Mouse (Mus musculus) forebrain, embryonic 13.5 days (tissue): ENCODE measurements around the gene Evc2. TPM values are rescaled to one million over a fixed set of nuclear protein-coding genes. Genes with fewer than 3 reads are reported as not detected.

Experiments used
- ATAC-seq: fragments of 200-750 bp; cut with Nextera tagmentation; 2 replicates; pipeline ENCODE4 v1.8.0; 2017
- H3K27ac ChIP-seq: fragments of 300-500 bp; sonication (generic); 2 replicates; pipeline ENCODE4 v1.5.1; 2015; ENCODE audit warnings: inconsistent platforms, mild to moderate bottlenecking, moderate library complexity
- H3K27me3 ChIP-seq: fragments of 300-500 bp; sonication (generic); 2 replicates; pipeline ENCODE4 v1.6.1; 2015; ENCODE audit warnings: mild to moderate bottlenecking, inconsistent platforms
- H3K36me3 ChIP-seq: fragments of 300-500 bp; sonication (generic); 2 replicates; pipeline ENCODE4 v1.6.1; 2015; ENCODE audit warnings: mild to moderate bottlenecking, inconsistent platforms; ENCODE audit not compliant: poor library complexity, severe bottlenecking
- H3K4me1 ChIP-seq: fragments of 300-500 bp; sonication (generic); 2 replicates; pipeline ENCODE4 v1.6.1; 2015; ENCODE audit warnings: inconsistent platforms
- H3K4me2 ChIP-seq: fragments of 300-500 bp; sonication (generic); 2 replicates; pipeline ENCODE4 v1.6.1; 2015; ENCODE audit warnings: inconsistent platforms, mild to moderate bottlenecking, moderate library complexity
- H3K4me3 ChIP-seq: fragments of 300-500 bp; sonication (generic); 2 replicates; pipeline ENCODE4 v1.5.1; 2015; ENCODE audit warnings: mild to moderate bottlenecking, inconsistent platforms
- H3K9ac ChIP-seq: fragments of 300-500 bp; sonication (generic); 2 replicates; pipeline ENCODE4 v1.6.1; 2015; ENCODE audit warnings: mild to moderate bottlenecking, inconsistent platforms
- H3K9me3 ChIP-seq: fragments of 300-500 bp; sonication (generic); replicated peaks from 2 replicates; pipeline ENCODE4 v1.6.1; 2016; ENCODE audit warnings: inconsistent platforms
- WGBS: fragments of 180-500 bp; shearing (Covaris S2); methylation state at CpG from one replicate; pipeline ENCODE4 v1.1.7; 2015; 5-methylcytosine and 5-hydroxymethylcytosine counted together
- polyA plus RNA-seq: library from polyadenylated mRNA; unstranded; fragments of >200 nt; fragmentation: Nextera tagmentation; extraction: Ambion mirVana; gene quantifications from 2 replicates; pipeline ENCODE4 v1.2.1, GENCODE M21; 2015

The Evc2 gene
- 7.5 and 8.3 TPM in 2 replicates for polyA plus RNA-seq

GRCm38 (mm10) chr5:37338288-37338687 is at the start of gene Evc2:
Gene Evc2, plus strand, starts transcription at chr5:37338499.
- Histone ChIP-seq H3K4me1 (peaks cover 47% of the 10 kb centered on the region), H3K4me2 (peak within 1 kb of the TSS; percentile 98), H3K9me3 (no peaks in the 10 kb centered on the region), H3K27me3 (no peaks in the 10 kb centered on the region; the same call in 1 of the 2 replicates), H3K36me3 (no peaks in the 10 kb centered on the region), H3K4me3 (peak within 1 kb of the TSS; percentile 69), H3K9ac (peak within 1 kb of the TSS; percentile 77), H3K27ac (no peak within 1 kb of the TSS)
- WGBS: 0% methylated on average over 27 of the region's 27 CpGs
- peak; percentile 84 for ATAC-seq

- no peaks in the 10 kb centered on the region for H3K27me3 ChIP-seq
- peak; percentile 50 for ATAC-seq
- no peaks in the 10 kb centered on the region for H3K9me3 ChIP-seq
- H3K4me3 ChIP-seq: no peak overlapping the region
- H3K4me1 ChIP-seq: no peaks in the 10 kb centered on the region
- H3K36me3 ChIP-seq: peaks cover 79% of the 10 kb centered on the region
- H3K4me2 ChIP-seq: no peak overlapping the region
- no peak overlapping the region for H3K27ac ChIP-seq
- H3K9ac ChIP-seq: no peak overlapping the region
- 21% methylated on average over 3 of the region's 3 CpGs for WGBS
Observed at GRCm38 (mm10) chr5:37289236-37289635, 49.1 kb upstream of the Evc2 start.

DNA sequence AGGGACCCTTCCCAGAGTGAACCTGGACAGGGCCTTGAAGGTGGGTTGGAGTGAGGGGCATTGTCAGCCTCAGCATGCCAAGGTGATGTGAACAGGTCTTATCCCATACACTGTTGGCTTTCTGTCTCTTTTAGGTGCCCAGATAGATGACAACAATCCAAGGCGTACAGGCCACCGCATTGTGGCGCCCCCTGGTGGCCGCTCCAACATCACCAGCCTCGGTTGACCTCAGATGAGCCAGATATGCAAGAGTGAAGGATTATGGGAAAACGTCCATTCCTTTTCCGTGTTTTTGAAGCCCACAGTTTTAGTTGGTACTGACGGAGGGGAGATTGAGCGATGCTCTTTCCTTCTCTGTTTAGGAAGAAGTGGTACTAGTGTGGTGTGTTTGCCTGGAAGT is 47.3 kb upstream of the Evc2 start:
- Histone ChIP-seq H3K9ac (no peak overlapping the region), H3K4me2 (no peak overlapping the region), H3K4me3 (no peak overlapping the region), H3K9me3 (no peaks in the 10 kb centered on the region), H3K4me1 (no peaks in the 10 kb centered on the region), H3K36me3 (peaks cover 64% of the 10 kb centered on the region), H3K27ac (no peak overlapping the region), H3K27me3 (no peaks in the 10 kb centered on the region)
- WGBS: 68% methylated on average over 9 of the region's 9 CpGs
- no peak for ATAC-seq

DNA sequence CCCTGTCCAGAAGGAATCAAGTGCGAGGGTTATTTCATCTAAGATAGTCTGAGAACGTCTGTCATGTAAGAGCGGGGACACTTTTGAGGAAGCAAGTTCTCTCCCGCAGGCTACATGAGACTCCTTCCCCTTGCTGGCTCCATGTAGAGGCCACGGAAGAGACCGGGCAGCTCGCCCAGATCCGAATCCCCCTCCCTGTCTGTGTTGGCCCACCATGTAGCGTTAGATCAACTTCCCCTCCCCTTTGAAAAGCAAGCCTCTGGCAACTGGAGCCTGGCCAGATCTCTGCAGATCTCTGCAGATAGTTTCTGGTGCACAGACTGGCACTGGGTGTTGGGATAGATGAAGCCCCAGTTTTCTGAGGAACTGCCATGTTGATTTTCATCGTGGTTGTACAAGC is 41.6 kb upstream of the Evc2 start:
- Histone ChIP-seq H3K27ac (no peak overlapping the region), H3K27me3 (no peaks in the 10 kb centered on the region), H3K4me3 (no peak overlapping the region), H3K36me3 (peaks cover 23% of the 10 kb centered on the region), H3K4me2 (no peak overlapping the region), H3K9ac (no peak overlapping the region), H3K4me1 (no peaks in the 10 kb centered on the region), H3K9me3 (no peaks in the 10 kb centered on the region)
- 69% methylated on average over 10 of the region's 10 CpGs for WGBS
- peak; percentile 55; the same call in 1 of the 2 replicates for ATAC-seq

DNA sequence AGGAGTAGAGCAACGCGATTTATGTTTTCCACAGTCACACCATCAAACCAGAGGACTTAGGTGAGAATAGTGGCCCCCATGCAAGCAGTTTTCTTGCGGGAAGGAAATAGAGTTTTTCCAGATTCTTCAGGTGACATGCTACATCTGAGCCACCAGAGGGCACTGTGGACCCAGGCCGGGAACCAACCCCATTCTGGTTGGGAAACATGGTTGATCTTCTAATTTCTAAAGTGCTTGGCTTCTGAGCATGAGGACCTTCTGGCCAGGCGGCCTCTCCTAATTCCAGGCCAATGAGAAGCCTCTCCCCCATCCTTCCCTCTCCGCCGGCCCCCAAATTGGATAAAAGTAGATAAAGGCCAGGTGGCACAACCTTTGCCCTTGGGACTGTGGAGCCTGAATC is 39.9 kb upstream of the Evc2 start:
- no peak overlapping the region for H3K9ac ChIP-seq
- H3K4me3 ChIP-seq: no peak overlapping the region
- 0 out of 2 replicates have a peak, but pooled peaks have one; percentile 31 for ATAC-seq
- H3K9me3 ChIP-seq: no peaks in the 10 kb centered on the region
- H3K27me3 ChIP-seq: no peaks in the 10 kb centered on the region
- H3K4me1 ChIP-seq: no peaks in the 10 kb centered on the region
- H3K4me2 ChIP-seq: no peak overlapping the region
- 27% methylated on average over 7 of the region's 7 CpGs for whole genome bisulfite sequencing
- H3K36me3 ChIP-seq: peaks cover 13% of the 10 kb centered on the region; the same call in 1 of the 2 replicates
- no peak overlapping the region for H3K27ac ChIP-seq

- Histone ChIP-seq H3K4me2 (no peak overlapping the region), H3K4me1 (no peaks in the 10 kb centered on the region), H3K9me3 (peaks cover 3% of the 10 kb centered on the region; the same call in 1 of the 2 replicates), H3K36me3 (peaks cover 66% of the 10 kb centered on the region), H3K4me3 (no peak overlapping the region), H3K9ac (no peak overlapping the region), H3K27me3 (no peaks in the 10 kb centered on the region), H3K27ac (no peak overlapping the region)
- no peak for ATAC-seq
- 92% methylated on average over 9 of the region's 9 CpGs for WGBS
Observed at GRCm38 (mm10) chr5:37310026-37310425, 28.3 kb upstream of the Evc2 start.

DNA sequence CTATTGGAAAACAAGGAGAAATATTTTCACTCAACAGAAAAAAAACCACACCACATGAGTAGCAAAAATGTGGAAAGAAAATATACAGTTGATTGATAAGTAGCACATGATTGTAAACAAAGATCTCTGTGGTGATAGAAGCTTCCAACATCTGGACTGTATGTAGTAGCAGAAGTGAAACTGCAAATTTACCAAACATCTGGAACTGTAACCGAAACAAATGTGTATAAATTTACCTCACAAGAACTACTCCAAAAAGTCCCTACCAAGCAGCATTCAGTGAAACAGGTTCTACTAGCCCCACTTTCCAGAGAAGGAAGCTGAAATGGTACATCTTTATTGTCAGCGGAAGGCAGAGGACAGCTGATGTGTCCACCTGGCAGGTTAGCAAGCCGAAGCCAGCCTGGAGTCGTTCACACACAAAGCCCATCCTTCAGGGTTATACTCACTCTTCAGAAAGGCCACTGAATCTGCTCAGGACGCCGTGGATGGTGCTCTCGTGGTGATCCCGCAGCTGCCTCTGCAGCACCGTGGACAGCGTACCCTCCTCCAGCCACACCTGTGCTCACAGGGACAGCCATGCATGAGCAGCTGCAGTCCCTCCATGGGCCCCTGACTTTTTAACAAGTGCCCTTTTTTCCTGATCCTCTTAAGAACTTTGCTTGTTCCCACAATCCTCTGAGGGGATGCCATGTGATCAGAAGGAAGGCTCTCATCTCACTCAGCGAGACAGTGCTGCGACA is 25.1 kb upstream of the Evc2 start:
- Histone ChIP-seq H3K27me3 (no peaks in the 10 kb centered on the region), H3K9ac (no peak overlapping the region), H3K4me1 (no peaks in the 10 kb centered on the region), H3K27ac (no peak overlapping the region), H3K36me3 (peaks cover 82% of the 10 kb centered on the region), H3K4me3 (no peak overlapping the region), H3K4me2 (no peak overlapping the region), H3K9me3 (peaks cover 11% of the 10 kb centered on the region)
- no peak for ATAC-seq
- WGBS: 85% methylated on average over 12 of the region's 12 CpGs

- ATAC-seq: no peak
- Histone ChIP-seq H3K27ac (no peak overlapping the region), H3K4me1 (no peaks in the 10 kb centered on the region), H3K36me3 (peaks cover 87% of the 10 kb centered on the region), H3K9ac (no peak overlapping the region), H3K4me3 (no peak overlapping the region), H3K9me3 (peaks cover 11% of the 10 kb centered on the region), H3K27me3 (no peaks in the 10 kb centered on the region), H3K4me2 (no peak overlapping the region)
- WGBS: 90% methylated on average over 6 of the region's 6 CpGs
Observed at GRCm38 (mm10) chr5:37318715-37319114, 19.6 kb upstream of the Evc2 start.

DNA sequence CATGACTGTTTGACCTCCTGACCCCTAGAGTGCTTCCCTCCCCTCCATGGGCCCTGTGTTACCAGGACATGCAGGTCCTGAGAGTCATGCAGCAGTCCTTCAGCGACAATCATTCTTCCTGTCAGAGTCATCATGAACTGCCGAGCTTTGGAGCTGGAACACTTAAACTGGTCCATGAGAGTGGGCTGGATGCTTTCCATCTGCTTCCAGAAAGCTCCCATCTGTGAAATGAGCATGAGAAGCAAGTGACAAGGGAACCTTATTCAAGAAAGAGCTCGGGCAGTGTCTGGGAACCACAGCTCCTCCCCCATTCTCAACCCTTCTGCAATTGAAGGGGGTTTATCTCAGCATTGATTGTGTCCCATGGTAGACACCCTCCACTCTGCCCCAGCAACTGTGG is 18.1 kb upstream of the Evc2 start:
- ATAC-seq: no peak
- H3K4me3 ChIP-seq: no peak overlapping the region
- H3K36me3 ChIP-seq: peaks cover 85% of the 10 kb centered on the region

GRCm38 (mm10) chr5:37320761-37321160 is 17.5 kb upstream of the Evc2 start:
- no peak overlapping the region for H3K9ac ChIP-seq
- no peak for ATAC-seq
- H3K4me1 ChIP-seq: no peaks in the 10 kb centered on the region
- H3K36me3 ChIP-seq: peaks cover 85% of the 10 kb centered on the region
- 94% methylated on average over 4 of the region's 4 CpGs for WGBS
- H3K4me2 ChIP-seq: no peak overlapping the region
- no peak overlapping the region for H3K27ac ChIP-seq
- no peaks in the 10 kb centered on the region for H3K27me3 ChIP-seq
- peaks cover under 1% of the 10 kb centered on the region; the same call in 1 of the 2 replicates for H3K9me3 ChIP-seq
- no peak overlapping the region for H3K4me3 ChIP-seq

More for the DNA sequence above, 18.1 kb upstream of the Evc2 start:
- Histone ChIP-seq H3K9ac (no peak overlapping the region), H3K4me2 (no peak overlapping the region), H3K27ac (no peak overlapping the region), H3K9me3 (peaks cover 6% of the 10 kb centered on the region), H3K27me3 (no peaks in the 10 kb centered on the region), H3K4me1 (no peaks in the 10 kb centered on the region)
- WGBS: 82% methylated on average over 3 of the region's 3 CpGs

- Histone ChIP-seq H3K4me2 (no peak overlapping the region), H3K4me3 (no peak overlapping the region), H3K27me3 (no peaks in the 10 kb centered on the region), H3K9me3 (no peaks in the 10 kb centered on the region), H3K27ac (no peak overlapping the region), H3K9ac (no peak overlapping the region), H3K4me1 (no peaks in the 10 kb centered on the region), H3K36me3 (peaks cover 60% of the 10 kb centered on the region)
- WGBS: 88% methylated on average over 6 of the region's 6 CpGs
- no peak for ATAC-seq
Observed at GRCm38 (mm10) chr5:37326675-37327074, 11.6 kb upstream of the Evc2 start.

- H3K27ac ChIP-seq: no peak overlapping the region
- no peak overlapping the region for H3K9ac ChIP-seq
- H3K4me1 ChIP-seq: peaks cover 2% of the 10 kb centered on the region
- H3K27me3 ChIP-seq: no peaks in the 10 kb centered on the region
- no peak for ATAC-seq
- H3K36me3 ChIP-seq: peaks cover 30% of the 10 kb centered on the region
- no peak overlapping the region for H3K4me2 ChIP-seq
- H3K9me3 ChIP-seq: no peaks in the 10 kb centered on the region
- no peak overlapping the region for H3K4me3 ChIP-seq
- WGBS: 82% methylated on average over 8 of the region's 8 CpGs
Observed at GRCm38 (mm10) chr5:37330449-37331132, 7.7 kb upstream of the Evc2 start.
